Mouse (Mus musculus) spleen, postnatal 14 days (tissue): ENCODE results near the gene Tnp1.

ENCODE experiments used
- DNase-seq, 2 experiments: peaks; one replicate each; pipeline ENCODE4 v3.0.0; 2021 to 2022; ENCODE audit warnings: low spot score in 2 of 2

Tnp1 gene

DNA sequence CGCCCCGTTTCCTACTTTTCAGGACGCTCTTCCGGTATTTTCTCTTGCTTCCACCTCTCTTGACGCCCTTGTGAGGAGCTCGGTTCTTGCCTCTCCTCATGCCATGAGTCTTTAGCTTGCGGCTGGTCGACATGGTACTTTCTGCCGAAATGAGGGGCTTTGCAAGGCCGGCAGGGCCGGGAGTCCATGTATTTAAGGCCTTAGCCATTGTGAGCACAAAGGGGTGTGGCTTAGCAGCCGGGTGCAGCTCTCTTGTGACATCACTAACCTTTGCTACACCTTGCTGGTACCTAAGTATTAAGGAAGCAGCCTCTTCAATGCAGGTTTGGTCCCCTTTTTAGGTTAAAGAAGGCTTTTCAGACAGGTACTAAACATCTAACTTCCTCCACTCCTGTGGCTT, at the start of gene Tnp1:
Gene Tnp1 (minus strand): TSS at position 179 of the 400 bp plus-strand sequence.
- no peak for DNase-seq

DNA sequence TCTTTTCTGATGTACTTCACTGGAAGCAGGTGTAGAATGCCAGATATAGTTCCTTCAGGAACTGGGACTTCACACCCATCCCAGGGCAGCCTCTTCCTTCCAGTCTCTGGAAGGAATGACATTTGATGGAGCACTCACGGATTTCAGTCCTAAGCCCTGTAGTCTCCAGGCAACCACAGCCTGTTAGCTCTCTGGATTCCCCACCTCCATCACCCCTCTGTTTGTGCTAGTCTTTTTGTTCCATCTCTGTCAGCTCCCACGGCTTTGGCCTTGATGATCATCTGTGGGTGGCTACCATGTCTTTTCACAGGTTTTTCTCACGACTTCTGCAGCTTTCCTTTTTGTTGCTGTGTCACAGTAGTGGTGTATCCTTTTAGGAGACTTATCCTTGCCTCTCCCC, 48.6 kb upstream of the Tnp1 start:
- DNase-seq: no peak

DNA sequence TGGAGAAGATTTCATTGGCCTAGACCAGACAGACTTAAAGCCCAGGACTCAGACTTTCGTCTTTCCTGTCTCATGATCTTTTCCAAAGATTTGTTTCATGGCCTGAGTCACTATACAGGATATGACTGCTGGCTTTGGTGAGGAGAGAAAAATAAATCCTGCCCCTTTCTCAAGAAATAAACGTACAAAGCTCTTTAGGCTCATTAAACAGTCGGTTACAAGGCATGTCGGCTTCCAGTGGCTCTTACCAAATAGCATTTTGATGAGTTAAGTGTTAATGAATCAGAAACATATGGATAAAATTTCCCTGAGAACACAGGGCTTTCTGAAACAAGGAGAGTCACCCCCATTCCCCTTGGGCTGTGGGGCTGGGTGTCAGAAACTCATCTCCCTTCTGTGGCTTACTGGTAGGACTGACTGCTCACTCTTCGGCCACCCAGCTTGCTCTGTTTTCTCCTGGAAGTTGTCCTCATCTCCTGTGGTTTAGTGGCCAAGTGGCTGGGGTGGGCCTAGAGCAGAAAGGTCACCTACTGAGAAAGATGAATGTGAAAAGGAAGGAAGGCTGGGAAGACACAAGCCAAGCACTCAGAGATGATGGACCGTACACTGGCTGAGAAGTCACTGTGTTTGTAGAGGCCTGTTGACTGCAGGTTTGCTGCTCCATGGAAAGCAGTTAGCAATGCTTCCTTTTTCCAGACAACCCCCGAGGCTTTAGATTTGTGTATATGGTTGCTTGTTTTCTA, 46.0 kb upstream of the Tnp1 start:
- DNase-seq: no peak

DNA sequence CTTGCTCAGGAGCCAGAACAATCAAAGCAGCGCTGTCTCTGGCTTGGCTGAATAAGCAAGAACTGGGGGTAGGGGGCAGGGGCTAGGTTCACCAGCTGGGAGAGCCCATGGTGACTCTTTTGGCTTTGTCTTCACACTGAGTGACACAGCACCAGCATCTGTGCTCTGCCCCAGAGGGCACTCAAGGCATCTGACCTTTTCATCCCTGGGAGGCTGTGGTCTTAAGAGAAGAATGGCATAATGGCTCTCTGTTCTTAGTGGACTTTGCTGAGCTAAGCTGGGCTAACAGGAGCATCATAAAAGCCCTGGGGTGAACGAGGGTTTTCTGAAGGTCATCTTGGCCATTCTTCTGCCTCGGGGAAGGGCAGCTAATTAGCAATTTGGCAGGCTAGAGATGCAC, 44.6 kb upstream of the Tnp1 start:
- no peak for DNase-seq

DNA sequence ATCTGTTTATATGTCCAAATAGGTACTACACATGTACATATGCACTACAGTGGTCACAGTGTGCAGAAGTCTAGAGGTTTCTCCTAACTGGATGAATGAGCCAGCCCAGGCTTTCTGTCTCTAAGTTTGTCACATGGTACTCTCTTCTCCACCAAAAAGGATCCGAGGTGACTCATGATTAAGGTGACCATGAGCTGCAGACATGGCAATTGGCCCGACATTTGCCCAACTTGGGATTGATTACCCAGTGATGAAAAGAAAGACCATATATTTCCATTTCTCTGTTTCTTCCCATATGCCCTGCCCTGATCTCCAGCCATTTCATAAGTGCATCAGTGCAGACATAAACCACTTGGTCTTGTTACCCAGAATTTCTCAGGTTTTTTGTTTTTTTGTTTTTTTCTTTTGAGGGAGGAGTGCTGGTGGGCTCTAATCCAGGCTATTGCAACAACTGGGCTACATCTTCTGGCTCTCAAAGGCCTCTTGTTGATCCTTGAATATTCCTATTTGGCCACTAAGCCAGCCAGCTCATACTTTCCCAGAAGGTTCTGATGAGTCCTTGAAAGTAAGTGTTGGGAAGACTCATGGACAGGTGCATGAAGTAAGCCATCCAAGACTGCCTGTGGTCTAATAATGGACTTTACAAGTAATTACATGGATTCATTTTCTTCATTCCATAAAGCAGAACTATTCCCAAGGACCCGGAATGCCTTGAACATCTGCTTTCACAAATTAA, 40.7 kb upstream of the Tnp1 start:
- no peak for DNase-seq

DNA sequence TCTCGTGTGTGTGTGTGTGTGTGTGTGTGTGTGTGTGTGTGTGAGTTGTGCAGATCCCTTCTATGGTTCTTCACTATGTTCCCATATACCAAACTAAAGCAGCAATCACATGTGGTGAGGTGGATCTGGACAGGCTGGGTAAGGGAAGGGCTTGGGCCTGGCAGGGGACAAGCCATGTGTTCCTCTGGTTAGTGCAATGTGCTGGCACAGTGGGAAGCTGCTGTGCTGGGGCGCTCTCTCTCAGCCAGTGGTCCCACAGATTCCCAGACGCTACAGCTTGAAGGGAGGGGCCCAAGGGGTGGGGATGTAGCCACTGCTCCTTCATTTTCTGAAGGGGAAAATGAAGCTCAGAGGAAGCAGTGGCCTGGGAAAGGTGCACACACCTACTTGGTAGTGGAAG, 40.1 kb upstream of the Tnp1 start:
- DNase-seq: no peak

DNA sequence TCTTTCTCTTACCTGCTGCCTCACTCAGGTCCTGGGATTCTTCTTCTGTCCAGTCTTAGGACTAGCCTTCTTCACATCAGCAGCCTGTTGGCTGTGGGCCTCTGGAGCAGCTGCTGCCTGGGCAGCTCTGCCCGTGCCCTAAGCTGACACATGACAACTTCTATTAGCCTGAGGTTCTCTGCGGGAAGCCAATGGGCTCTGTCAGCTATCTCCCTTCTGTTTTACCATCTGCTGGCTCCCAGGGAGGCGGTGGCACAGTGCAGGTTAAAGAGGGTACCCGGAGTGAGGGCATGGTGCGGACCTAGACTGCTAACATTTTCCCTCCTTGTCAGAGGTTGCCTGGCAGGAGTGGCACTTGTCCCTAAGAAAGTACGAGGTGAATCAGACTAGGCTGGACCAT, 39.5 kb upstream of the Tnp1 start:
- no peak for DNase-seq

DNA sequence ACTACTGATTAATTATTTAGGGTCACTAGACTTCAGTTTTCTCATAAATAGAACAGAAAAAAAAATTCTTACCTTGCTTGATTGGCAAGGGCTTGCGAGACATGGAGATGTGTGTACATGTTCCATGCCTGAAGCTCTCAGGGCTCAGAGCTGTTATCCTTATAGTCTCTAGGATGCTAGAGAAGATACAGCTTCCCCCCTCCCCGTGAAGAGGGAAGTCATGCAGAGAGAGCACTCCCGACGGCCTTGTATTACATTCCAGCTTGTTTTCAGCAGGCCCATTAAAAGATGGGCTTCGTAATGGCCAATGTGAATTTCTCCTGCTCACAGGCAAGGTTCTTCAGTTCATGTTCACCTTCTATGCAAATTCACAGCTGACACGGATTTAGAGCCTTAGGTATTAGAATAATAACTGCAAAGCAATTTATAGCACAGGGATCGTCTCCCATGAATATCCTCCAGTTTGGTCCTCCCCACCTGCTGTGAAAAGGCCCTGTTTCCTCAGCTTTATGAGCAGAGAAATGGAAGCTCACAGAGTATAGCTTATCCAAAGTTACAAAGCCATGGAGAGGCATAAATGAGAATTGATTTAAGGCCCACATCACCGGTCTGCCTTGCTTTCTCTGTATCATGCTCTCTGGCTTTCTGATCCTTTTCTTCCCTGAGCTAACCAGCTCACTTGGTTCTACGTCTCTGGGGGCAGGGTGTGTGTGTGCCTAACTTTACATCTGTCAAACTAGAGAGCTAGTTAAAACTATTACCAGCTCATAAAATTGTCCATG, 38.0 kb upstream of the Tnp1 start:
- no peak for DNase-seq

DNA sequence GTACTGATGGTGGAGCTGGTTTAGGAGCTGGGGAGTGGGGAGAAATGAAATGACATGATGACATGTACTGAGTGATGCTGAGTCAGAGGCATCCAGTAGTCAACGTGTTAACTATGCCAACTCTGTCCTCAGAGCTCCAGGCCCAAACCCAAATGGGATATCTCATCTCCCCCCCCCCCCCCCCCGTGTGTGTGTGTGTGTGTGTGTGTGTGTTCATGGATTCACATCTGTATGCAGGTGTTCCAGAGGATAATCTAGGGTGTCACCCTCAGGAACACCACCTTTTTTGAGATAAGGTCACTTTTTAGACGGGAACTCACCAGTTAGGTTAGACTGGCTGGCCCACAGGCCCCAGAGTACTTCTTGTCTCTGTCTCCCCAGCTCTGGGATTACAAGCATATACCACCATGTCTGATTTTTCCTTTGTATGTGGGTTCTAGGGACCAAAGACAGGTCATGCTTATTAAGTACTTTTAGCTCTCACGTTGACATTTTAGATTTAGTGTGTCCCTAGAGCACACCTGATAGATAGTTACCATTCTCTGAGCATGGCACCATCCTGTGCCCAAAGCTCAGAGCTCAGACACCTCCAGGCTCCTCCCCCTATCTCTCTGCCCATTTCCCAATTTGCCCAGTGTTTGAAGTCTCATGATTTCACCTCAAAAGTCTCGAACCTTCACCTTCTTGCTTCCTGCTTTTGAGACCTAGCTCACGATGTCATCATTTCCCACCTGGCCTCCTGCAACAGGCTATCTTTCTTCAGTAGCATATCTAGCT, 31.4 kb upstream of the Tnp1 start:
- no peak for DNase-seq

DNA sequence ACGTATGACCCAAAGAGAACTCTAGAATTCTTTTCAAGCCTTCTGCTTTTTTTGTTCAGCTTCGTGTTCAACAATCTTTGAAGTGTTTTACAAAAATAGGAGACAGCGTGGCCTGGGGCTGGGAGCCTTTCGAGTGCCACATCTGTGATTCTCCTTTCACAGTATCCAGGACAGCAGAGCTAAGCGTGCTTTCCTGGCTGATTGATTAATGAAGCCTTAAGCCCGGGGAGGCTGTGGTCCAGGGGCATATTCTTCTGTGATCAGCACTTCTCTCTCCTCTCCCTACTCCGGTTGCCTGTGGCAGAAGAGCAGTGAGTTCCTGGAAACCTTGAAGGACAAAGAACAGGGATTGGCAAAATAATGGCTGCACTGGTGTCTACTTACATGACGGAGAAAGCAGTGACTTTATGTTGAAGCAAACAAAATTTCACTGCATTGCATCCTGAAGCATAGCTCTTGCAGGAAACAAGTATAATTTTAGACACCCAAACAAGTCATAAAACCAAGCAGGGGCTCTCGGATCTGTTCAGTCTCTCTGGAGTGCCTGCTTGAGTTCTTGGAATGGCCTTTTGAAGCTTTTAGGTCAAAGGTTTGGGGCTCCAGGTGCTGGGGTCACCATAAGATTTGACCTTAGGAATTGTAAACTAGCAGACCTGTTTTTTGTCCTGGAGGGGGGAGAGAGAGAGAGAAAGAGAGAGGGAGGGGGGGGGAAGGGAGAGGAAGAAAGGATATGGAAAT, 30.4 kb upstream of the Tnp1 start:
- DNase-seq: no peak

DNA sequence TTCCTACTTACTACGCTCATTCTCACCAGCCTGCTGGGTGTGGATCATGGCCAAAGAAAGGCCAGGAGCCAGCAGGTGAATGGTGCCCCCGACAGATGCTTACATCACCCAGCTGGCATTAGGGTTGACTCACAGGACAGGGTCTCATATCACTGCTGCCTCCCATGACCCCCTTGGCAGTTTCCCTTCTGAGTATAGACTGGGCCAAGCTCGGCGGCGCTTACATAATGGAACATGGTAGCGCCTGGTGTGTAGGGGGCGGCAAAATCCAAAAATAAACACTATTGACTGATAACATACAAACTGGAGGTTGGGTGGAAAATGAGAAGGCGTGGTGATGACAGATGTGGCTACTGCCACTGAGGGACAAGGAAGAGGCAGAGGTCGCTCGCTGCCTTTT, 28.0 kb upstream of the Tnp1 start:
- no peak for DNase-seq

DNA sequence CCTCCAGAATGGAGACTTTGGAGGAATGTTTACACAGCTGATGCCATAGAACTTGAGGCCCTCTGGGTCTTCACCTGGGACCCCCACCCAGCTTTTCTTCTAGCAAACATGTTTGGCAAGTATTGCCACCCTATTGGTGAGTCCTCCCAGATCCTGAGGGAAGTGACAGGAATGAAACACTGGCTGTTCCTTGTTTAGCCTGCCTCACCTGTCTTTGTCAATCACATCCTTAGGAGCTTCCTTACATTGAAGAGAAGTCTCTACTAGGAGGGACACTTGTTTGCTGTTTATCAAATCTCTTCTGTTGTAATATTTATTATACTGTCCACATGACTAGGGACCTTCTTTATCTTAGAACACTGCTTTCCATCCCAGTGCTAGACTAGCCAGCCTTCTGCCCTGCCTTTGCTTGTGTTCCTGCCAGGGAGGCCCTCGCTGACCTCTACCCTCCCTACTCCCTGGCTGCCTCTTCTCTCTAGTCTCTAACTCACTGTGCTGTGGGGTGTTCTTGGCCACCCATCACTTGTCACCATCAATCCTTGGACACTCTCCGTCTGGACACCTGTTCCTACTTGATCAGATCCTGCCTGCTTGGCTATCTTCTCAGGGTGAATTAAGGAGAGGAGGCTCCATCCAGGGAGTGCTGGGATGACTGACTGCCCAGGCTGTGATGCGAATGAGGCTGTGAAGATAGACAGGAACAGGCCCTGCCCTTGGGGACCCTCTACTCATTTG, 25.1 kb upstream of the Tnp1 start:
- DNase-seq: no peak

DNA sequence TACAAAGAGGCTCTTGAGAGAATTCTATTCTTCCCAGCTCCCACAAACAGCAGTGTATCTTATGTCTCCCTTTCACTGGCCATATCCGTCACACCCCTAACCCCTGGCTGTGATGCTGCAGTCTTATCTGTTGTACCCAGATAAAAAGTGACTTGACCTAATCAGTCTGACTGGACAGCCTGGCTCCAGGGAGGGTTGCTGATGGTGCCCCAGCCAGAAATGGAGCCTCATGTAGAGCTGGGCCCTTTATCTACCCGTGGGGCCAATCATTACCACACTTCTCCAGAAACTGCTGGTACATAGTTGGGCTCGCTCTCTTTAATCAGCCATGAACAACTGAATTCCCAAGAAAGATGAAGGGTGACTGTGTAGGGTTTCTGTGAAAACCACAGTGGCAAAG, 22.8 kb upstream of the Tnp1 start:
- DNase-seq: no peak

DNA sequence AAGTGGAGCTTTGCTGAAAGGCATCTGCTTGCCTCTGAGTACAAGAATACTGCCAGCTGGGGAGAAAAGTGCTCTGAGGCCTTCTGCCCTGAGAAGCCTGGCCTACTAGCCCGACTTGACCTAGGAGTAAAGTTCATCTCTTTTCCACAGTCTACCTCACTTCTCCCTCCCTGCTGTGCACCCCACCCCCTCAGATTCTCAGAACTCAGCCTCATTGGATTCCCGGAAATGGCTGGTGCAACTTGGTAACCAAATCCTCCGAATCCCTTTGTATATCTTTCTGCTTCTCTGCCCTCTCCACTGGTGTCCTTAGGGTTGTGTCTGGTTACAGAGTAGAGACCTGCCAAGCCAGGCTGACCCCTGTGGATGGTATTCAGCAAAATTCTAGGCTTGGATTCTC, 20.8 kb upstream of the Tnp1 start:
- DNase-seq: no peak

DNA sequence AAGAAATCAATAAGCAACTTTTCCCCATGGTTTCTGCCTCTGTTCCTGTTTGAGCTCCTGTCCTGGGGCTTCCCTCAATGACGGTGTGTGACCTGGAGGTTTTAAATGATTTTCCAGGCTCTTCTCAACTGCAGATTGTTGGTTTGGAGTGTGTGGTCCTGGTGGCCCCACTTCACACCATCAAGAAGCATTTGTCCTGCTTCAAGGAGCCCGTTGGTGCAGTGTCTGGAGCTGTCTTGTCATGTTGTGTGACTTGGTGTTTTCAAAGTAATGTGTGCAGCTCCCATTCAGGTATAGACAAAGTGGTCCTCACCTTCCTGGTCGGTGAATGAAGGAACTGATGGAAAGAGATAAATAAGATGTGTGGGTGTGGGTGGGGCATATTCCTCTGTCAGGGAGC, 20.0 kb upstream of the Tnp1 start:
- no peak for DNase-seq

DNA sequence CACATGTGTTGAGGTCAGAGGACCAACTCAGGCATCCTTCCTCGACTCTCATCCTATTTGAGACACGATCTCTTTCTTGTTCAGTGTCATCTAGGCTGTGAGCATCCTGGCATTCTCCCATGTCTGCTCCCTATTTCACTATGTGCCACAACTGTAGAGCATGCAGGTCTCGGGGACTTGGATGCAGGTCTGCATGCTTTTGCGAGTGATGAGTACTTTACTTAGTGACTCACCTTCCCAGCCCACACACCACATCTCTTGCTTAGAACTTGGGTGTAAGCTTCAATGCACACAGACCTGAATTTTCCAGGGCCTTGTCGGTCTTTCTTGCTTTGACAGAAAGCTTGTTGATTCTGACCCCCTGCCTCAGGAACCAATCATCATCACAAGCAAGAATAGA, 16.8 kb upstream of the Tnp1 start:
- DNase-seq: no peak

DNA sequence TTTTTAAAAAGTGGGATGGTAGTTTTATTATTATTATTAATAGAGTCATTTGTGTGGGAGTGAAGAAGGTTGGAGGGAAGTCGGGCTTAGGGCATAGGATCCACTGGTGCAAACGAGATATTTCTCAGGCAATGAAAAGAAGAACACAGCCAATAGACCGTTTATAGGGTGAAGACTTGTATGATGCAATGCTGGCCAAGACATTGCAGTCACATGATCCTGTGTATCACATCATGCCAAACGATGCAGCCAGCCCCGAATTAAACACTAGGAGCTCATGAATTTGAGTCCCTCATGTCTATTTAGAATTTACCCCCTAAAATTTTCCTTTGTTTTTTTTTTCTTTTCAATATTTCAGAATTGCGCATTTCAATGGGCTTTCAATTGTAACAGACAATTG, 13.0 kb upstream of the Tnp1 start:
- no peak for DNase-seq

DNA sequence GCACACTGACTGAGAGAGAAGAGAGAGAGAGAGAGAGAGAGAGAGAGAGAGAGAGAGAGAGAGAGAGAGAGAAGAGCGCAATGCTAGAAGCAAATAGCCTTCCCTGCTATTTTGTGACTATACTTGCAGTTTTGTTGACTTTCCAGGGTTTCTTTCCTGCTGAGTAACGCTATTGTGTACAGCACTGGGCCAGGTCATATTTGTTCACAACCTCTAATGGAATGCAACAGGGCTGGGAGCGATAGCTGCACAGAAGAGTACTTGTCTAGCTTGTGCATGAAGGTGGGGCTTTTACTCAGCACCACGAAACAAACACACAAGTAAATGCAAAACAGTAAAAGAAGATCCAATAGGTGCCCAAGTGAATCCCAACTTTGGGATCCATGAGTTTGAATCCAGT, 11.7 kb upstream of the Tnp1 start:
- no peak for DNase-seq

DNA sequence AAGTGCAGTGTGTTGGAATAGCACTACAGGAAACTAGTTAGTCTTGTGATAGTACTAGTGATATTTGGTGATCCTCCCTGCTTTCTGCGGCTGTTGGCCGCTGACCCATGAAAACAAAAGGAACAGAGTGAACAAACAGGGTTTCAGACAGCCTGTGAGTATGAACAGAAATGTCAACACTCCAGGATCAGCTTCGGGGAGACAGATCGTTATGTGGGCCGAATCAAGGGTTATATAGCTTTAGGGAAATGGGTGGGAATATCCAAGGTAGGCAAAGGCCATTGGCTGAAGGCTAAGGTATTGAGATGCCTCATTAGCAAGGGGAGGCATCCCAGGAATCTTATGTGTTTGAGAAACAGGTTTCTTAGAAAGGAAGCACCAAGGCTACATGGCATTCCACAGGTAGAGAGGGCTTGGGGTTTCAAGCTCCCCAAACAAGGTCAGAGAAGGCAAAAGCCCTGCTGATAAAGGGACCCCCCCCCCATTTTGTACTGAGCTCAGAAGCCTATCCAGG, 11.1 kb upstream of the Tnp1 start:
- no peak for DNase-seq

DNA sequence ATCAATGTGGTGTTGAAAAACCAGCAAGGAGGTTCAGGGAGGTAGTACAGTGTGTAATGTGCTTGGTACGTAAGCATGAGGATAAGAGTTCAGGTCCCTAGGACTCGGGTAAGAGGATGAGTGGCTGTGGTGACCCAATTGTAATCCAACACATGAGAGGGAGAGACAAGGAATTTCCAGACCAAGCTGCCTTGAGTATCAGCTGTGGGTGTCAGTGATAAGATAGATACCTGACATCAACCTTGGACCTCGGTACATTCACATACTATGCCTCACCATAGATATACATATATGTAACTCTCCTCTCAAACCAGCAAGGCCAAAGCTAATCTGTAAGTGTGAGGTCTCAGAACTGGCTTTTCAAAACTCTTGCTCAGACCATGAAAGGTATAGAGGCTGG, 10.4 kb upstream of the Tnp1 start:
- no peak for DNase-seq
